Mouse (Mus musculus): ENCODE measurements around the gene Sass6. TPM values are rescaled to one million over a fixed set of nuclear protein-coding genes. Genes with fewer than 3 reads are reported as not detected.
"Not testable (repeated sequence)": the region's sequence is repeated elsewhere in the genome, so short reads cannot be mapped to it uniquely, and the experiment has no call there.

Gene Sass6
- polyA plus RNA-seq (2015; fragmentation: Nextera tagmentation; extraction: Ambion mirVana) = 16.5 and 17.0 TPM in 2 replicates

- H3K27ac ChIP-seq = peak within 1 kb of the TSS; percentile 89
- under 1% methylated on average over 65 of the region's 65 CpGs for WGBS
- peak within 1 kb of the TSS; percentile 90 for H3K9ac ChIP-seq
- peak within 1 kb of the TSS; percentile 91 for H3K4me3 ChIP-seq
- peaks cover 17% of the 10 kb centered on the region for H3K36me3 ChIP-seq
- H3K9me3 ChIP-seq = no peaks in the 10 kb centered on the region
- peak within 1 kb of the TSS; percentile 69 for H3K4me2 ChIP-seq
- 0 out of 2 replicates have a peak, but pooled peaks cover 6% of the 10 kb centered on the region for H3K4me1 ChIP-seq
- ATAC-seq (ENCODE audit: insufficient number of reproducible peaks, low FRiP score, low TSS enrichment, low read depth) = peak; percentile 95
- H3K27me3 ChIP-seq = no peaks in the 10 kb centered on the region
Measured at GRCm38 (mm10) chr3:116594728-116595602, at the start of gene Sass6. TSS of gene Sass6 (plus strand) at chr3:116594982.

DNA sequence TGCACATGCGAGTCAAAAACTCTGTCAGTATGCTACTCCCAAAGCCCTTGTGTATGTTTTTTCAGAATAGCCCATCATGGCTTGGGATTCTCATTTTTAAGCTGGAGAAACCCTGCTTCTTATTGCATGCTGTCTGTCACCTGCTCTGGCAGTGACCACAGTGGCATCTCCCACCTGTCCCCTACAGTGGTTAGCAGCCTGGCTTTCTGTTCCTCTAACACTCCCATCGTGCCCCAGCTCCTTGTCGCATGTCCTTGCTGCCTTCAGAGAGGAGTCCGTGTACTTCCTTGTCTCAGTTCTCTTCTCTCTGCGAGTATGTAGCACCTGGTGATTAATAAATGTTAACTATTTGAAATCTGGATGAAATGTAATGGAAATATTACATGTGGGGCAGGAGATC is 47.4 kb upstream of the Sass6 start:
- Histone ChIP-seq H3K36me3 (peaks cover 49% of the 10 kb centered on the region), H3K27me3 (no peaks in the 10 kb centered on the region)
- WGBS = 81% methylated on average over 5 of the region's 5 CpGs

DNA sequence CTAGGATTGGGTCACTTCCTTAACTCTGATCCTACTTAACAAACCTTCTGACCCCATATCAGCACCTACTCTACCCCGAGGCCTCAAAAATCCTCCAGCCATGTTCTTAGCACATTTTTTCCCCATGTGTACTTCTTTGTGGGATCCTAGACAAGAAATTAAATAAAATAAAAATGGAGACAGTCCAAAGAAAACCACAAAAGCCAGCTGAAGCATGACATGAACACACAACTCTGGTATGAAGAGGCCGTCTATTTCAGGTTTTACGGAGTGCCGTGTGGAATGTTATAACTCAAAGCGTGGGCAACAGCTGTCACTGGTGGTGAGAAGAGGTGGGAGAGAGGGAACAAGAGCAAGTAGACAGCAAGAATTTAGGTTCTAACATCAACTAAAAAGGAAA is 43.4 kb upstream of the Sass6 start:
- H3K4me3 ChIP-seq = no peak overlapping the region
- WGBS = 63% methylated on average over 5 of the region's 5 CpGs

More for the DNA sequence above, 47.4 kb upstream of the Sass6 start:
- Histone ChIP-seq H3K4me1 (no peaks in the 10 kb centered on the region), H3K4me3 (no peak overlapping the region), H3K9me3 (no peaks in the 10 kb centered on the region), H3K4me2 (no peak overlapping the region), H3K9ac (no peak overlapping the region), H3K27ac (no peak overlapping the region)
- ATAC-seq (ENCODE audit: insufficient number of reproducible peaks, low FRiP score, low TSS enrichment, low read depth) = no peak

GRCm38 (mm10) chr3:116561315-116561714 is 33.5 kb upstream of the Sass6 start:
- not testable (repeated sequence) for ATAC-seq (ENCODE audit: insufficient number of reproducible peaks, low FRiP score, low TSS enrichment, low read depth); H3K27me3 ChIP-seq; H3K4me2 ChIP-seq; H3K9ac ChIP-seq; H3K36me3 ChIP-seq; H3K4me1 ChIP-seq; H3K4me3 ChIP-seq; H3K9me3 ChIP-seq; H3K27ac ChIP-seq
- 92% methylated on average over 14 of the region's 14 CpGs for WGBS

More for the DNA sequence above, 43.4 kb upstream of the Sass6 start:
- H3K4me2 ChIP-seq = no peak overlapping the region
- ATAC-seq (ENCODE audit: insufficient number of reproducible peaks, low FRiP score, low TSS enrichment, low read depth) = no peak
- no peaks in the 10 kb centered on the region for H3K4me1 ChIP-seq
- no peak overlapping the region for H3K9ac ChIP-seq
- no peaks in the 10 kb centered on the region for H3K27me3 ChIP-seq
- peaks cover 28% of the 10 kb centered on the region for H3K36me3 ChIP-seq
- H3K9me3 ChIP-seq = no peaks in the 10 kb centered on the region
- no peak overlapping the region for H3K27ac ChIP-seq

DNA sequence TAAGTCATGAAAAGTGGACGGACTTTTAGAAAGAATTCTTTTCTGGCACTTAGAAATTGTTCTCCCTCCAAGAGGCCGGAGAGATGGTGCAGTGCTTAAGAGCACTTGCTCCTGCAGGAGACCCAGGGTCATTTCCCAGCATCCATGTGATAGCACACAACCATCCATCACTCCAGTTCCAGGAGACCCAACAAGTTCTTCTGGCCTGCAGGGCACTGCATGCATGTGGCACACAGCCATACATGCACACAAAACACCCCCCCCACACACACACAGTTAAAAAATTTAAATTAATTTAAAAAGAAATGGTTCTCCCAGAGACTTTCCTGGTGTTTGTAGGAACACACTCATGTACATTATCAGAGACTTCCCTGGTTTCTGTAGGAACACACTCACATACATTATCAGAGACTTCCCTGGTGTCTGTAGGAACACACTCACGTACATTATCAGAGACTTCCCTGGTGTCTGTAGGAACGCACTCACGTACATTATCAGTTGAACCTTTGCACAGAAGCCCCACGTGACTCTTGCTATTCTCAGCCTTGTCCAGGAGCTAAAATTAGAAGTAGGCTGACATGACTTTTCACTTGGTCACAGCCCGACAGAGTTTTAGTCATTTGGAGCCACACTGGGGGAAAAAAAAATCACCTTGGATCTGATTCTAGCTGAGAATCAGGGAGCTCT is 32.2 kb upstream of the Sass6 start, which contains the start of gene Lrrc39:
TSS of gene Lrrc39 (plus strand) at position 566 of the 687 bp plus-strand sequence.
- WGBS = 73% methylated on average over 7 of the region's 7 CpGs
- H3K4me2 ChIP-seq = no peak within 1 kb of the TSS
- H3K4me1 ChIP-seq = no peaks in the 10 kb centered on the region
- no peak within 1 kb of the TSS for H3K27ac ChIP-seq
- no peak for ATAC-seq (ENCODE audit: insufficient number of reproducible peaks, low FRiP score, low TSS enrichment, low read depth)
- no peaks in the 10 kb centered on the region for H3K36me3 ChIP-seq
- H3K4me3 ChIP-seq = no peak within 1 kb of the TSS
- H3K9ac ChIP-seq = no peak within 1 kb of the TSS
- no peaks in the 10 kb centered on the region for H3K27me3 ChIP-seq
- no peaks in the 10 kb centered on the region for H3K9me3 ChIP-seq

GRCm38 (mm10) chr3:116563095-116563492 is 31.7 kb upstream of the Sass6 start:
- no peak for ATAC-seq (ENCODE audit: insufficient number of reproducible peaks, low FRiP score, low TSS enrichment, low read depth)
- H3K4me2 ChIP-seq = no peak overlapping the region
- WGBS = 79% methylated on average over 7 of the region's 7 CpGs

DNA sequence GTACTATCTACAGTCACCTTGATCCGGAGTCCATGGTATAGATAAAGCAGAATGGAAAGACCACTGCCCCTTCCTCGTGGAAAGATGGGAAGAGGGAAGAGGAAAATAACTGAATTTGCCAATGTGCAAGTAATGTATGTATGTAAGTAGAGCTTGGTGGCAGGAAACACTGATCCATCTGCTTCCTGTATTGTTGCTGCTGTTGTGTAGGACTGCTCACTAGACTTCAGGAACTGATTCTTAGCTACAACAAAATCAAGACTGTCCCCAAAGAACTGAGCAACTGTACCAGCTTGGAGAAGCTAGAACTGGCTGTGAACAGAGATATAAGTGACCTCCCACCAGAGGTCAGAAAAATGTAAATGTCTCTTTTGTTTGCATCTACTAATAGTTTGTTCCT is 24.2 kb upstream of the Sass6 start:
- Histone ChIP-seq H3K36me3 (no peaks in the 10 kb centered on the region), H3K9ac (no peak overlapping the region), H3K4me1 (no peaks in the 10 kb centered on the region), H3K4me3 (no peak overlapping the region), H3K9me3 (no peaks in the 10 kb centered on the region), H3K4me2 (no peak overlapping the region), H3K27me3 (no peaks in the 10 kb centered on the region), H3K27ac (no peak overlapping the region)
- WGBS = 69% methylated on average over 2 of the region's 2 CpGs
- ATAC-seq (ENCODE audit: insufficient number of reproducible peaks, low FRiP score, low TSS enrichment, low read depth) = no peak

More at GRCm38 (mm10) chr3:116563095-116563492, 31.7 kb upstream of the Sass6 start:
- Histone ChIP-seq H3K4me3 (no peak overlapping the region), H3K9ac (no peak overlapping the region), H3K27me3 (no peaks in the 10 kb centered on the region), H3K9me3 (no peaks in the 10 kb centered on the region), H3K36me3 (no peaks in the 10 kb centered on the region), H3K27ac (no peak overlapping the region), H3K4me1 (no peaks in the 10 kb centered on the region)

DNA sequence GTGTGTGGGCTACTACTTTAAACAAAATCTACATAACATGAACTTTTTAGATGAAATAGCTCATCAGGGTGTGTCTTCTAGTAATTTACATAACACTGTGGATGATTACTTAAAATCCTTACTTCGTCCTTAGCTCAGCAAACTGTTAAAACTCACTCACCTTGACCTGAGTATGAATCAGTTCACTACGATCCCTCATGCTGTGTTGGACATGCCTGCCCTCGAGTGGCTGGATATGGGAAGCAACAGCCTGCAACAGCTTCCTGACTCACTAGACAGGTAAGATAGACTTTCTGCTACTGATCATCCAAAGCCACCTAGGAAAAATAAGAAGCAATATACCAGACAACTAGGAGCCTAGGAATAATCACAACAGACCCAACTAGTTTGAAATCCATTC is 17.5 kb upstream of the Sass6 start:
- Histone ChIP-seq H3K4me3 (no peak overlapping the region), H3K4me2 (no peak overlapping the region), H3K36me3 (peaks cover 13% of the 10 kb centered on the region), H3K27ac (no peak overlapping the region), H3K4me1 (no peaks in the 10 kb centered on the region), H3K9ac (no peak overlapping the region), H3K9me3 (no peaks in the 10 kb centered on the region), H3K27me3 (no peaks in the 10 kb centered on the region)
- ATAC-seq (ENCODE audit: insufficient number of reproducible peaks, low FRiP score, low TSS enrichment, low read depth) = no peak
- 61% methylated on average over 3 of the region's 3 CpGs for WGBS

GRCm38 (mm10) chr3:116582201-116582600 is 12.6 kb upstream of the Sass6 start:
- no peak for ATAC-seq (ENCODE audit: insufficient number of reproducible peaks, low FRiP score, low TSS enrichment, low read depth)
- Histone ChIP-seq H3K36me3 (peaks cover 48% of the 10 kb centered on the region), H3K4me1 (no peaks in the 10 kb centered on the region), H3K9me3 (no peaks in the 10 kb centered on the region), H3K27ac (no peak overlapping the region), H3K9ac (no peak overlapping the region), H3K4me3 (no peak overlapping the region), H3K4me2 (no peak overlapping the region), H3K27me3 (no peaks in the 10 kb centered on the region)
- 94% methylated on average over 9 of the region's 9 CpGs for WGBS

- ATAC-seq (ENCODE audit: insufficient number of reproducible peaks, low FRiP score, low TSS enrichment, low read depth) = peak; percentile 66
Measured at GRCm38 (mm10) chr3:116594076-116594727, 580 bp upstream of the Sass6 start.

DNA sequence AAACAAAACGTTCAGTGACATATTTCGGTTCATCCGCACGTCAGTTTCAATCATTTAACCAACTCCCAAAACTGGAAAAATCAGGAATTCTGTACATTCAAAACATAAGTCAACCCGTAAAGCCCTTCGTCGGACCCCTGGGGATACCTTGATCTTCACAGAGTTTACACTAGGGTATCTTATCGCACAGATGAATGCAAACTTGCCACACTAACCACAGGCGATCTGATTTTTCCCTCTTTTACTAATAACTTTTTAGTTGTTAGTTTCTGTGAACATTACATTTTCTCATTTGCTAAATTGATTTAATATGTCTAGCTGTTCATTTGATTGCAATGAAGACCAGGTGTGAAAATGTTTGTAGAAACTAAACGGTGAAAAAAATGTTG is 815 bp downstream of the Sass6 start:
- 7% methylated on average over 10 of the region's 10 CpGs for WGBS
- no peaks in the 10 kb centered on the region for H3K9me3 ChIP-seq
- H3K4me2 ChIP-seq = peak overlapping the region; percentile 69
- H3K27ac ChIP-seq = no peak overlapping the region
- H3K9ac ChIP-seq = peak overlapping the region; percentile 90
- no peaks in the 10 kb centered on the region for H3K27me3 ChIP-seq
- 0 out of 2 replicates have a peak, but pooled peaks cover 6% of the 10 kb centered on the region for H3K4me1 ChIP-seq
- H3K36me3 ChIP-seq = peaks cover 12% of the 10 kb centered on the region
- H3K4me3 ChIP-seq = peak overlapping the region; percentile 91
- no peak for ATAC-seq (ENCODE audit: insufficient number of reproducible peaks, low FRiP score, low TSS enrichment, low read depth)

More at GRCm38 (mm10) chr3:116594076-116594727, 580 bp upstream of the Sass6 start:
- WGBS = 2% methylated on average over 22 of the region's 22 CpGs
- Histone ChIP-seq H3K27ac (peak overlapping the region; percentile 89), H3K27me3 (no peaks in the 10 kb centered on the region), H3K4me2 (peak overlapping the region; percentile 39), H3K9ac (peak overlapping the region; percentile 90), H3K4me1 (0 out of 2 replicates have a peak, but pooled peaks cover 6% of the 10 kb centered on the region), H3K36me3 (peaks cover 25% of the 10 kb centered on the region), H3K9me3 (no peaks in the 10 kb centered on the region), H3K4me3 (peak overlapping the region; percentile 91)

All from limb, embryonic 15.5 days (tissue).